Mouse (Mus musculus): Measurements from ENCODE around the gene Rere.

- no peak for TF ChIP-seq CTCF (IDR thresholded peaks at IDR 0.05; ENCODE audit: control insufficient read depth, insufficient read depth, insufficient replicate concordance, low read depth, low read length)
- TF ChIP-seq POLR2A (IDR thresholded peaks at IDR 0.05; ENCODE audit: control insufficient read depth, low read depth, low read length) = no peak
Measured at GRCm38 (mm10) chr4:150552751-150553600, 271.5 kb downstream of the Rere start.
